Mouse (Mus musculus) adrenal gland, postnatal 25 days (tissue): ENCODE data around the gene Sema4g. TPM values are rescaled to one million over a fixed set of nuclear protein-coding genes. Genes with fewer than 3 reads are reported as not detected.
"Not testable (repeated sequence)": the region's sequence is repeated elsewhere in the genome, so short reads cannot be mapped to it uniquely, and the experiment has no call there.

Experiments
- DNase-seq: peaks from one replicate; pipeline ENCODE4 v3.0.0; 2021; ENCODE audit warnings: mixed read lengths
- total RNA-seq: library from RNA; stranded (reverse); gene quantifications from 2 replicates; pipeline ENCODE4 v1.2.3, GENCODE M21; 2021

The Sema4g gene
- total RNA-seq, 1 experiment from 2014 or later: 7.0 TPM

DNA sequence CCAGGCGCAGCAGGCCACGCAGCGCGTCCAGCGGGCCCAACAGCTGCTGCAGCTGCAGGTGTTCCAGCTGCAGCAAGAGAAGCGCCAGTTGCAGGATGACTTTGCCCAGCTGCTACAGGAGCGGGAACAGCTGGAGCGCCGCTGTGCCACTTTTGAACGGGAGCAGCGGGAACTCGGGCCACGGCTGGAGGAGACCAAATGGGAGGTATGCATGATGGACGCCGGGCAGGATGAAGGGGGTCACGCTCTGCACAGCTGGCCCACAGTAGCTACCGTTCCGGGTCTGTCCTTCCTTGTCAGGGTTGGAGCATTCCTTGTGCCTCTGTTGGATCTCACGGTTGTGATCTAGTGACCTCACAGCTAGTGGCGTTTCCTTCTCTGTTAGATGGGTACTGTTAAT is 35.9 kb downstream of the Sema4g start:
- no peak for DNase-seq

- DNase-seq: no peak
These were observed 37.2 kb downstream of the Sema4g start for GRCm38 (mm10) chr19:45025937-45026568.

DNA sequence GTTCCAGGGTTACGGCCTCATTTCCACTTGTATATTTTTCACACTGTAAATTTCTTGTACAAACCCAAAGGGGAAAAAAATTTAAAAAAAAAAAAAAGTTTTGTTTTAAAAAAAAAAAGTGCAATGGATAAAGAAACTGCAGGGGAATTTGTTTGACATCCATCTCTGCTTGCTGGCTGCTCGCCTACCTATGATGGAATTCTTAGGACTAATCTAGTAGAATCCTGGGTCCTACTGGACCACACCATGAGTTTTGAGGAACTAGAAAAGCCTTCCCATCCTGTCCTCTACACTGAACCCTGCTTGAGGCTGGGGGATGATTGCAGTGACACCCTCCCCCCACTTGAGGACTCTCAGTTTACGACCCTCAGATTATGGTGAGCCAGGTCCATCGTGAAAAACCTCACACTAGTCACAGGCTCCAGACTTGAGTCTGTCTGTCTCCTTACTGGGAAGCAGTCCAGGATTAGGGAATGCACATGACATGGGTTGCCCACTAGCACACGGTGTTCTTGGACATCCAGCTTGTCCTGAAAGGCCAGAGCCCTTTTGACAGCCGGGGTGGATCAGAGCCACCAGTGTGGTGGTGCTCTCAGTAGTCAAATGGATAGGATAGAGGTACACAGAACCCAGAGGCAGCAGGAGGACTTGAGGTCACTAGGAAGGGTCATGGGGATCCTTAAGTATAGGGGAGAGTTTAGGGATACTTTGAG is 38.2 kb downstream of the Sema4g start:
- no peak for DNase-seq

- DNase-seq: no peak
These were observed 38.9 kb downstream of the Sema4g start for GRCm38 (mm10) chr19:45027848-45028247.

DNA sequence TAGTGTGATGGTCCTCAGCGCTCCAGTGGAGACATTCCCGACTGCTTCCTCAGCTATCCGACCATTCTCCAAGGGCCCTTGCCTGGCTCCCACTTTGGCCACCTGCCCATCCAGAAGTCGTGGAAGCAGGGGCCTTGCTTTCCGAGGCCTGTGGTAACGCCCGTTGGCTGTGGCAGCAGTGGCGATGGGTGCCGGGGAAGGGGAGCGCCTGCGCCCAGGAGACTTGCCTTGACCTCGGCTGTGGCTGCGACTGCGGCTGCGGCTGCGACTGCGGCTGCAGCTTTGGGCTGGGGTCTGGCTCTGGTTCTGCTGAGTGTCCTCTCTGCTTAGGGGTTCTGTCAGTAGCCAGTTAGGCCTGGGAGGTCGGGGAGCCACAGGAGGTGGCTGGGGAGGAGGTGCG is 39.8 kb downstream of the Sema4g start:
- DNase-seq: no peak

GRCm38 (mm10) chr19:45029571-45029970 is 40.7 kb downstream of the Sema4g start:
- DNase-seq: no peak

DNA sequence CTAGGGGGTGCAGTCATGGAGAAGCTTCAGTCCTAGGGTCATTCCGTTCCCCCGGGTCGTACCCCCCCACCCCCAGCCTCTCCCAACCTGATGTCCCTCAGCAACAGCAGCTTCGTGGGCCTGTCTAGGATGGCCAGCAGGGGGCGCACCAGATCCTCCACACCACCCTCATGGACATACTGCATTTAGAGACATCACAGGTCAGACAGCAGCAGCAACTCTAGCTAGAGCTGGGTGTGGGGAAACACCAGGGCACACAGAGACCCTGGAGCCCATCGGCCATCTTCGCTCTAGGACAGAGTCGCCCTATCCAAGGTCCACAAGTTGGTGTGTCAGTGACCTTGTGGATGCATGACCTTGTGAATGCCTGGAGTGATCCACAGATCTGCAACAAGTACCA is 41.2 kb downstream of the Sema4g start:
- DNase-seq: peak; percentile 71

GRCm38 (mm10) chr19:45030746-45031693 is 42.1 kb downstream of the Sema4g start:
- DNase-seq: peak; percentile 75

GRCm38 (mm10) chr19:45031780-45032179 is 42.9 kb downstream of the Sema4g start:
- DNase-seq: peak; percentile 76

GRCm38 (mm10) chr19:45032570-45033332 is 43.9 kb downstream of the Sema4g start:
- no peak for DNase-seq

- peak; percentile 80 for DNase-seq
These were observed 48.0 kb downstream of the Sema4g start for GRCm38 (mm10) chr19:45036867-45037266.

GRCm38 (mm10) chr19:45038198-45038597 is 49.3 kb downstream of the Sema4g start:
- DNase-seq: not testable (repeated sequence)

- DNase-seq: no peak
These were observed 51.3 kb downstream of the Sema4g start for GRCm38 (mm10) chr19:45040214-45040613.

GRCm38 (mm10) chr19:45044389-45044927 is 55.6 kb downstream of the Sema4g start:
- DNase-seq: no peak

GRCm38 (mm10) chr19:45045236-45045635 is 56.3 kb downstream of the Sema4g start:
- DNase-seq: no peak

GRCm38 (mm10) chr19:45045651-45046050 is 56.8 kb downstream of the Sema4g start, which contains the start of gene Pdzd7:
Gene Pdzd7 (minus strand): TSS chr19:45045717.
- no peak for DNase-seq

- DNase-seq: peak; percentile 87
These were observed 57.8 kb downstream of the Sema4g start for GRCm38 (mm10) chr19:45046523-45047321.

GRCm38 (mm10) chr19:45047417-45047934 is 58.6 kb downstream of the Sema4g start, which contains the start of gene Sfxn3:
Gene Sfxn3 (plus strand): TSS chr19:45047503.
- DNase-seq: peak; percentile 93

DNA sequence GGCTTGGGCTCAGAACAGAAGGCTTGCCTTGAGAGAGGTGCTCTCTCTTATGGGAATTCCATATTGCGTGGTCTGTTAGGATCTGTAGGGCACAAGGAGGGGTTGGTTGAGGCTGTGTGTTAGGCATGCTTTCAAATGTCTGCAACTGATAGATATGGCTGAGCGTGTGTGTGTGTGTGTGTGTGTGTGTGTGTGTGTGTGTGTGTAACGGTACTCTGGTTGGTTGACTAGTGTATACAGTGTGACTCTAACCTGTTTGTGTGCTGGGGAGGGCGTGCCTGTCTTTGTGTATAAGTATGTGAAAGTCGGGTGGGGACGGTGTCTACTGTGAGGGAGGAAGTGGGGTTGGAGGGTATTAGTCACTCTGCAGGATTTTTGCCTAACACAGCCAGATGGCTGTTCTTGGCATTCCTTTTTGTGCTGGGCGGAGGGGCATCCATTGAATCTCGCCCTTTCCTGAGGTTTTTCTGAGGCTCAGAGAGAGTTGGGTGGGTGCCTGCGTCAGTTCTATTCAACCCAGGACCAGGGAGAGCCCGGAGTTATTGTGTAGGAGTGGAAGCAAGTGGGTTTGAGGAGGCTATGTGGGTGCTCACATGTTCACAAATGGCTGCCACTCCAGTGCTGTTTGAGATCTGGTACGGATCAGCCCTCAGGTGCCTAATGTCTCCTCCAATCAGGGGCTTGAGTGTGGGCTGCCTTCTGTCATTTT is 59.2 kb downstream of the Sema4g start:
- no peak for DNase-seq
